Mouse (Mus musculus): ENCODE data around the gene Lyl1. TPM values are rescaled to one million over a fixed set of nuclear protein-coding genes. Genes with fewer than 3 reads are reported as not detected.

Gene Lyl1
- polyA plus RNA-seq, 1 experiment from 2014 or later: 9.7 TPM

- H3K4me3 ChIP-seq (replicated peaks): no peak overlapping the region
- no peak overlapping the region for H3K9ac ChIP-seq
- H3K4me1 ChIP-seq: peaks cover 5% of the 10 kb centered on the region
- peaks cover 43% of the 10 kb centered on the region for H3K36me3 ChIP-seq
- H3K27ac ChIP-seq: no peak overlapping the region
- WGBS: 84% methylated on average over 14 of the region's 14 CpGs
- peaks cover 8% of the 10 kb centered on the region; the same call in 1 of the 2 replicates for H3K27me3 ChIP-seq (replicated peaks)
- ATAC-seq (ENCODE audit: insufficient read depth, low FRiP score, low read depth): no peak
- H3K4me2 ChIP-seq: no peak overlapping the region
- H3K9me3 ChIP-seq: no peaks in the 10 kb centered on the region
These were observed 3.8 kb upstream of the Lyl1 start for GRCm38 (mm10) chr8:84697166-84698130.

DNA sequence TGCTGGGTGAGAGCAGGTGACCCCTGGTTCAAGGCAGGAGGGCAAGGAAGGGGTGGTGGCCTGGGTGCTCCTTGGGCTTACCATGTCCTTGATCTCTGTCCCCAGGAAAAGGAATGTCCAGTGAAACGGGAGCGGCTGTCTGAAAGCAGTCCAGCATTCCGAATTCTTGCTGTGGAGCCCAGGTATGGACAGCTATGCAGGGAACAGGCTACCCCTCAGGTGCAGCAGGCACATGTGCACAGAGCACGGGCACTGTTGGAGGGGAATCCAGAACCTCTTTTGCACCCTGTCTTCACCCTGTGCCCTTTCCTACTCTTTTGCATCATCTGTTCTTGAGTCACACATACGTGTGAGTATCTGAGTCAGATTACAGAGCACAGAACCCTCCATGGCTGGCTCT, 3.0 kb upstream of the Lyl1 start:
- Histone ChIP-seq H3K4me3 (replicated peaks) (no peak overlapping the region), H3K27me3 (replicated peaks) (peaks cover 13% of the 10 kb centered on the region), H3K36me3 (peaks cover 39% of the 10 kb centered on the region), H3K4me1 (peaks cover 5% of the 10 kb centered on the region), H3K4me2 (no peak overlapping the region), H3K9me3 (no peaks in the 10 kb centered on the region), H3K27ac (no peak overlapping the region), H3K9ac (no peak overlapping the region)
- 90% methylated on average over 5 of the region's 5 CpGs for WGBS
- no peak for ATAC-seq (ENCODE audit: insufficient read depth, low FRiP score, low read depth)

DNA sequence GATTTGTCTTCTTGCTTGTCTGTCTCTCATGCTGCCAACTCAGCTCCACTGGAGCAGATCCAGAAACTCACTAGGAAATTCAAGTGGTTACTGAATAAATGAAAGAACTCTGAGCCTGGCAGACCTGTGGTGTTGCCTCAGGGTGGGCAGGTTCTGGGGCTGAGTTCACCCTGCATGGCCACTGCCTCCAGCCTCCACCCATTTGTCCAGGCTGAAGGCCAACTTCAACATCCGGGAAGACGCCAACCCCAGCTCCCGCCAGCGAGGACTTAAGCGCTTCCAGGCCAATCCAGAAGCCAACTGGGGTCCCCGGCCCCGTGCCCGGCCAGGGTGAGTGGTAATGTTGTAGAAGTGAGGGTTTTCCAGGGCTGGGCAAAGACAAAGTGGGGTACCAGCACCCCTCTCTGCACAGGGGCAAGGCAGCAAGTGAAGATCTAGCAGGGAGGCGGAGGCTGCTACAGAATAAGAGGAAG, 2.3 kb upstream of the Lyl1 start:
- H3K4me2 ChIP-seq: no peak overlapping the region; the same call in 1 of the 2 replicates
- peaks cover 33% of the 10 kb centered on the region for H3K36me3 ChIP-seq
- H3K4me3 ChIP-seq (replicated peaks): no peak overlapping the region
- peak overlapping the region; percentile 67; the same call in 1 of the 2 replicates for H3K27ac ChIP-seq
- no peaks in the 10 kb centered on the region for H3K9me3 ChIP-seq
- peaks cover 18% of the 10 kb centered on the region for H3K27me3 ChIP-seq (replicated peaks)
- no peak overlapping the region for H3K9ac ChIP-seq
- ATAC-seq (ENCODE audit: insufficient read depth, low FRiP score, low read depth): no peak
- H3K4me1 ChIP-seq: peaks cover 11% of the 10 kb centered on the region
- 84% methylated on average over 9 of the region's 9 CpGs for WGBS

- Histone ChIP-seq H3K4me2 (no peak overlapping the region), H3K4me3 (replicated peaks) (no peak overlapping the region), H3K4me1 (peaks cover 21% of the 10 kb centered on the region), H3K27ac (peak overlapping the region; percentile 69; the same call in 1 of the 2 replicates), H3K27me3 (replicated peaks) (peaks cover 28% of the 10 kb centered on the region), H3K9ac (no peak overlapping the region), H3K36me3 (peaks cover 33% of the 10 kb centered on the region), H3K9me3 (no peaks in the 10 kb centered on the region)
- no peak for ATAC-seq (ENCODE audit: insufficient read depth, low FRiP score, low read depth)
- WGBS: 49% methylated on average over 7 of the region's 7 CpGs
These were observed 1.4 kb upstream of the Lyl1 start for GRCm38 (mm10) chr8:84699861-84700322.

- Histone ChIP-seq H3K9ac (no peak overlapping the region), H3K4me3 (replicated peaks) (no peak overlapping the region), H3K27me3 (replicated peaks) (peaks cover 28% of the 10 kb centered on the region), H3K9me3 (no peaks in the 10 kb centered on the region), H3K27ac (peak overlapping the region; percentile 69; the same call in 1 of the 2 replicates), H3K4me1 (peaks cover 27% of the 10 kb centered on the region), H3K36me3 (peaks cover 29% of the 10 kb centered on the region), H3K4me2 (no peak overlapping the region)
- WGBS: 76% methylated on average over 5 of the region's 5 CpGs
- no peak for ATAC-seq (ENCODE audit: insufficient read depth, low FRiP score, low read depth)
These were observed 731 bp upstream of the Lyl1 start for GRCm38 (mm10) chr8:84700526-84700925.

DNA sequence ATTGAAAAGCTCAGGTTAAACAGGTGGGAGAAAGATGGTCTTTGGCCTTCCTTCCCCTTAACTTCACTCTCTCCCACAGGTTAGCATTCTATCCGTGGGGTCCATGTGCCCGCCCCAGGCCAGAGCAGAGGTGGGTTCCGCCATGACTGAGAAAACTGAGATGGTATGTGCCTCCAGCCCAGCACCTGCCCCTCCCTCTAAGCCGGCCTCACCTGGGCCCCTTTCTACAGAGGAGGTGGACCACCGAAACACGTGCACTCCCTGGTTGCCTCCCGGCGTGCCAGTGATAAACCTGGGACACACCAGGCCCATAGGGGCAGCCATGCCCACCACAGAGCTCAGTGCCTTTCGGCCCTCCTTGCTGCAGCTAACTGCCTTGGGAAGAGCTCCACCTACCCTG, 1.3 kb downstream of the Lyl1 start:
- WGBS: 77% methylated on average over 9 of the region's 9 CpGs
- no peak overlapping the region for H3K9ac ChIP-seq
- peaks cover 40% of the 10 kb centered on the region for H3K27me3 ChIP-seq (replicated peaks)
- no peak for ATAC-seq (ENCODE audit: insufficient read depth, low FRiP score, low read depth)
- peaks cover 19% of the 10 kb centered on the region for H3K36me3 ChIP-seq
- H3K27ac ChIP-seq: 0 out of 2 replicates have a peak overlapping the region, but pooled peaks have one; percentile 72
- H3K4me2 ChIP-seq: peak overlapping the region; percentile 54
- peaks cover 41% of the 10 kb centered on the region for H3K4me1 ChIP-seq
- peak overlapping the region; percentile 29 for H3K4me3 ChIP-seq (replicated peaks)
- no peaks in the 10 kb centered on the region for H3K9me3 ChIP-seq

GRCm38 (mm10) chr8:84702963-84703465, 1.8 kb downstream of the Lyl1 start:
- Histone ChIP-seq H3K4me2 (peak overlapping the region; percentile 54), H3K9me3 (no peaks in the 10 kb centered on the region), H3K4me3 (replicated peaks) (peak overlapping the region; percentile 29), H3K36me3 (peaks cover 17% of the 10 kb centered on the region), H3K4me1 (peaks cover 46% of the 10 kb centered on the region), H3K27me3 (replicated peaks) (peaks cover 44% of the 10 kb centered on the region), H3K27ac (no peak overlapping the region), H3K9ac (no peak overlapping the region)
- WGBS: 77% methylated on average over 6 of the region's 6 CpGs
- no peak for ATAC-seq (ENCODE audit: insufficient read depth, low FRiP score, low read depth)

DNA sequence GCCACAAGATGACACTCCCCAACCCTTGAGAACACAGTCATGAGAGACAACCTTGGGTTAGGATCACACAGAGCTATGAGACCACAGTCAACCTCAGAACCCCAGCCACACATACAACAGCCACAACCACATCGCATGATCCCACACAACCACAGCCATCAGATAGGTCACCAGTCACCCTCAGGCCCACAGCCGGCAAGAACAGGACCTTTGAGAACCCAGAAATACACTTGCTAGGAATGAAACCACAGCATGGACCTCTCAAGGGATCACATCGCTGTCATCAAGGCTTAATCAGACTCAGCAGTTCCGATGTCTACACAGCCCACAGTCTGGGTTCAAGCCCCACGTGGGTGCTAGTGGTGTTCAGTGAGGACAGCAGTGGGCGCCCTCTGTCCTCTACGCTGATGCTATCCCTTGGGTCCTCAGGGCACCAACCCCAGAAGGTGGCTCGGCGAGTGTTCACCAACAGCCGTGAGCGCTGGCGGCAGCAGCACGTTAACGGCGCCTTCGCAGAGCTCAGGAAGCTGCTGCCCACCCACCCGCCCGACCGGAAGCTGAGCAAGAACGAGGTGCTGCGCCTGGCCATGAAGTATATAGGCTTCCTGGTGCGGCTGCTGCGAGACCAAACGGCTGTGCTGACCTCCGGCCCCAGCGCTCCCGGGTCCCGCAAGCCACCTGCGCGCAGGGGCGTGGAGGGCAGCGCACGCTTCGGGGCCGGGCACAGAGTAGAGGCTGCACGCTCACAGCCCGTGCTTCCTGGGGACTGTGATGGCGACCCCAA, 2.4 kb downstream of the Lyl1 start:
- H3K27me3 ChIP-seq (replicated peaks): peaks cover 48% of the 10 kb centered on the region
- peak overlapping the region; percentile 54 for H3K4me2 ChIP-seq
- peaks cover 50% of the 10 kb centered on the region for H3K4me1 ChIP-seq
- peaks cover 12% of the 10 kb centered on the region for H3K36me3 ChIP-seq
- ATAC-seq (ENCODE audit: insufficient read depth, low FRiP score, low read depth): no peak
- no peak overlapping the region for H3K9ac ChIP-seq
- peak overlapping the region; percentile 31; the same call in 1 of the 2 replicates for H3K27ac ChIP-seq
- peak overlapping the region; percentile 31 for H3K4me3 ChIP-seq (replicated peaks)
- no peaks in the 10 kb centered on the region for H3K9me3 ChIP-seq
- WGBS: 23% methylated on average over 38 of the region's 38 CpGs

GRCm38 (mm10) chr8:84704356-84704755, 3.1 kb downstream of the Lyl1 start:
- peaks cover 6% of the 10 kb centered on the region; the same call in 1 of the 2 replicates for H3K36me3 ChIP-seq
- H3K27me3 ChIP-seq (replicated peaks): peaks cover 50% of the 10 kb centered on the region
- peak overlapping the region; percentile 54 for H3K4me2 ChIP-seq
- no peak for ATAC-seq (ENCODE audit: insufficient read depth, low FRiP score, low read depth)
- no peaks in the 10 kb centered on the region for H3K9me3 ChIP-seq
- WGBS: 15% methylated on average over 16 of the region's 16 CpGs
- no peak overlapping the region for H3K9ac ChIP-seq
- H3K27ac ChIP-seq: peak overlapping the region; percentile 31; the same call in 1 of the 2 replicates
- peak overlapping the region; percentile 31 for H3K4me3 ChIP-seq (replicated peaks)
- H3K4me1 ChIP-seq: peaks cover 57% of the 10 kb centered on the region

- WGBS: 12% methylated on average over 57 of the region's 61 CpGs
- Histone ChIP-seq H3K4me1 (peaks cover 61% of the 10 kb centered on the region), H3K27ac (peak overlapping the region; percentile 65), H3K9ac (no peak overlapping the region; the same call in 1 of the 2 replicates), H3K4me2 (peak overlapping the region; percentile 54), H3K27me3 (replicated peaks) (peaks cover 50% of the 10 kb centered on the region), H3K9me3 (no peaks in the 10 kb centered on the region), H3K4me3 (replicated peaks) (peak overlapping the region; percentile 31), H3K36me3 (0 out of 2 replicates have a peak, but pooled peaks cover 3% of the 10 kb centered on the region)
- no peak for ATAC-seq (ENCODE audit: insufficient read depth, low FRiP score, low read depth)
These were observed 3.9 kb downstream of the Lyl1 start for GRCm38 (mm10) chr8:84704867-84705831.
